Mouse (Mus musculus) erythroblast, embryonic 14.5 days (primary cell): Measurements from ENCODE around the gene Iqsec1. TPM values are rescaled to one million over a fixed set of nuclear protein-coding genes. Genes with fewer than 3 reads are reported as not detected.

Experiments
- H3K27me3 ChIP-seq: 2 replicates; pipeline ENCODE4 v1.6.1; 2012; ENCODE audit warnings: inconsistent platforms; ENCODE audit not compliant: control insufficient read depth
- H3K36me3 ChIP-seq: 2 replicates; pipeline ENCODE4 v1.6.1; 2012; ENCODE audit warnings: mild to moderate bottlenecking, inconsistent platforms; ENCODE audit not compliant: control insufficient read depth
- H3K4me1 ChIP-seq: 2 replicates; pipeline ENCODE4 v1.6.1; 2012; ENCODE audit warnings: inconsistent platforms; ENCODE audit not compliant: control insufficient read depth
- H3K4me3 ChIP-seq: replicated peaks from 2 replicates; pipeline ENCODE3; 2012; ENCODE audit warnings: moderate library complexity, mild to moderate bottlenecking, inconsistent platforms
- H3K9me3 ChIP-seq: 2 replicates; pipeline ENCODE4 v1.6.1; 2012; ENCODE audit warnings: low read length, inconsistent platforms, mixed read lengths; ENCODE audit not compliant: control insufficient read depth
- GATA1 ChIP-seq: IDR thresholded peaks from 2 replicates; pipeline ENCODE4 v1.6.1; 2012; ENCODE audit warnings: low read length, inconsistent platforms, mixed read lengths
- TAL1 ChIP-seq: IDR thresholded peaks from 3 replicates; pipeline ENCODE4 v1.6.1; 2012; ENCODE audit warnings: low read length, inconsistent platforms, mixed read lengths
- polyA plus RNA-seq: library from polyadenylated mRNA; stranded (reverse); fragments of >175 nt; gene quantifications from 2 replicates; pipeline ENCODE4 v1.2.3, GENCODE M21; 2012

The Iqsec1 gene
- polyA plus RNA-seq, 1 experiment: 10.6 TPM

GRCm38 (mm10) chr6:90760886-90761285 lies 227.6 kb downstream of the Iqsec1 start:
- no peak overlapping the region for H3K4me3 ChIP-seq
- H3K27me3 ChIP-seq: no peaks in the 10 kb centered on the region
- peaks cover 27% of the 10 kb centered on the region for H3K4me1 ChIP-seq
- H3K36me3 ChIP-seq: no peaks in the 10 kb centered on the region
- H3K9me3 ChIP-seq: no peaks in the 10 kb centered on the region
- TF ChIP-seq TAL1 (no peak), GATA1 (no peak)

GRCm38 (mm10) chr6:90759754-90760153 lies 228.7 kb downstream of the Iqsec1 start:
- no peak for TF ChIP-seq TAL1
- TF ChIP-seq GATA1: no peak
- Histone ChIP-seq H3K27me3 (no peaks in the 10 kb centered on the region), H3K4me1 (peaks cover 30% of the 10 kb centered on the region), H3K4me3 (no peak overlapping the region), H3K9me3 (no peaks in the 10 kb centered on the region), H3K36me3 (no peaks in the 10 kb centered on the region)

- Histone ChIP-seq H3K27me3 (no peaks in the 10 kb centered on the region), H3K36me3 (no peaks in the 10 kb centered on the region), H3K4me3 (no peak overlapping the region), H3K9me3 (no peaks in the 10 kb centered on the region), H3K4me1 (peaks cover 31% of the 10 kb centered on the region)
- TF ChIP-seq GATA1 (no peak), TAL1 (no peak)
These were observed 230.3 kb downstream of the Iqsec1 start for GRCm38 (mm10) chr6:90758155-90758554.

GRCm38 (mm10) chr6:90757427-90757883 lies 231.0 kb downstream of the Iqsec1 start:
- H3K4me1 ChIP-seq: peaks cover 37% of the 10 kb centered on the region
- H3K27me3 ChIP-seq: no peaks in the 10 kb centered on the region
- TF ChIP-seq GATA1 (no peak), TAL1 (no peak)
- H3K9me3 ChIP-seq: no peaks in the 10 kb centered on the region
- H3K4me3 ChIP-seq: no peak overlapping the region
- H3K36me3 ChIP-seq: no peaks in the 10 kb centered on the region

GRCm38 (mm10) chr6:90756561-90756960 lies 231.9 kb downstream of the Iqsec1 start:
- Histone ChIP-seq H3K4me1 (peaks cover 46% of the 10 kb centered on the region), H3K27me3 (no peaks in the 10 kb centered on the region), H3K36me3 (no peaks in the 10 kb centered on the region), H3K4me3 (no peak overlapping the region), H3K9me3 (no peaks in the 10 kb centered on the region)
- TF ChIP-seq TAL1: no peak
- TF ChIP-seq GATA1: no peak

- no peaks in the 10 kb centered on the region for H3K36me3 ChIP-seq
- no peak overlapping the region for H3K4me3 ChIP-seq
- no peaks in the 10 kb centered on the region for H3K9me3 ChIP-seq
- no peaks in the 10 kb centered on the region for H3K27me3 ChIP-seq
- TF ChIP-seq TAL1: no peak
- peaks cover 56% of the 10 kb centered on the region for H3K4me1 ChIP-seq
These were observed 232.9 kb downstream of the Iqsec1 start for GRCm38 (mm10) chr6:90755613-90755941.

- no peaks in the 10 kb centered on the region for H3K27me3 ChIP-seq
- no peak overlapping the region for H3K4me3 ChIP-seq
- no peaks in the 10 kb centered on the region for H3K36me3 ChIP-seq
- TF ChIP-seq TAL1: no peak
- no peak for TF ChIP-seq GATA1
- H3K9me3 ChIP-seq: no peaks in the 10 kb centered on the region
- H3K4me1 ChIP-seq: peaks cover 58% of the 10 kb centered on the region
These were observed 233.4 kb downstream of the Iqsec1 start for GRCm38 (mm10) chr6:90754927-90755612.

- Histone ChIP-seq H3K4me1 (peaks cover 58% of the 10 kb centered on the region), H3K4me3 (no peak overlapping the region), H3K36me3 (no peaks in the 10 kb centered on the region), H3K27me3 (no peaks in the 10 kb centered on the region), H3K9me3 (no peaks in the 10 kb centered on the region)
- TF ChIP-seq TAL1 (no peak), GATA1 (no peak)
These were observed 234.4 kb downstream of the Iqsec1 start for GRCm38 (mm10) chr6:90754093-90754492.

GRCm38 (mm10) chr6:90753656-90754055 lies 234.8 kb downstream of the Iqsec1 start:
- no peaks in the 10 kb centered on the region for H3K36me3 ChIP-seq
- H3K4me3 ChIP-seq: no peak overlapping the region
- H3K4me1 ChIP-seq: peaks cover 60% of the 10 kb centered on the region
- no peaks in the 10 kb centered on the region for H3K9me3 ChIP-seq
- TF ChIP-seq TAL1: no peak
- no peak for TF ChIP-seq GATA1
- H3K27me3 ChIP-seq: no peaks in the 10 kb centered on the region

- TF ChIP-seq GATA1 (no peak), TAL1 (no peak)
- Histone ChIP-seq H3K9me3 (no peaks in the 10 kb centered on the region), H3K27me3 (no peaks in the 10 kb centered on the region), H3K4me3 (no peak overlapping the region), H3K4me1 (peaks cover 69% of the 10 kb centered on the region), H3K36me3 (no peaks in the 10 kb centered on the region)
These were observed 236.9 kb downstream of the Iqsec1 start for GRCm38 (mm10) chr6:90751624-90752023.
